Mouse (Mus musculus) erythroblast, embryonic 14.5 days (primary cell): ENCODE results near the gene Nmt1.

Source experiments
- GATA1 ChIP-seq: IDR thresholded peaks from 2 replicates; pipeline ENCODE4 v1.6.1; 2012; ENCODE audit warnings: low read length, inconsistent platforms, mixed read lengths
- TAL1 ChIP-seq: IDR thresholded peaks from 3 replicates; pipeline ENCODE4 v1.6.1; 2012; ENCODE audit warnings: low read length, inconsistent platforms, mixed read lengths

DNA sequence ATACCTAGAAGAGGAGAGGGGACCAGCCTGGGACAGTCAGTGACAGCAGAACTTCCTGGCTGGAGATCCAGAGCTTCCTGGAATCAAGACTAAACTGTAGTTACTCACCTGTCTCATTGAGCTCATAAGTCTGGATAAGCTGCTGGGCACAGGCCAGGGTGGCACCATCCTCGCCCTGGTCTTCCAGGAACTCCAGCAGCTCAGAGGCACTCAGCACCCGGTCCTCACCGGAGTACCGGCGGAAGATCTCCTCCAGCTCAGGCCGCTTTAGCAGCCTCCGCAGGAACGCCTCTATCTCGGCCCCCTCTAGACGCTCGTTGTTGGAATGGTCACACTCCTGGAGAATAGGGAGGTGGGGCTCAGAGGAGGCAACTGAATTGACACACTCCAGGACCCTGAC lies 50.1 kb downstream of the Nmt1 start:
- TF ChIP-seq TAL1 (no peak), GATA1 (no peak)
